Mouse (Mus musculus): ENCODE data around the gene Dnajb6. TPM values are rescaled to one million over a fixed set of nuclear protein-coding genes. Genes with fewer than 3 reads are reported as not detected.
A peak's percentile ranks its signal among the peaks of the same experiment; 100 is the strongest.

The Dnajb6 gene
- polyA plus RNA-seq, 1 experiment from 2014 or later, result 141 TPM

- H3K9me3 ChIP-seq, result no peaks in the 10 kb centered on the region
- peak overlapping the region; percentile 67 for H3K4me3 ChIP-seq
- ATAC-seq (ENCODE audit: borderline replicate concordance, extremely low read depth, low FRiP score, low TSS enrichment), result no peak
- no peaks in the 10 kb centered on the region for H3K27me3 ChIP-seq
- peaks cover 22% of the 10 kb centered on the region for H3K4me1 ChIP-seq
- H3K4me2 ChIP-seq, result peak overlapping the region; percentile 66
- no peaks in the 10 kb centered on the region for H3K36me3 ChIP-seq
- peak overlapping the region; percentile 94 for H3K27ac ChIP-seq
- 41% methylated on average over 6 of the region's 6 CpGs for WGBS
- peak overlapping the region; percentile 90 for H3K9ac ChIP-seq
Measured at GRCm38 (mm10) chr5:29734831-29735510, 517 bp upstream of the Dnajb6 start.

DNA sequence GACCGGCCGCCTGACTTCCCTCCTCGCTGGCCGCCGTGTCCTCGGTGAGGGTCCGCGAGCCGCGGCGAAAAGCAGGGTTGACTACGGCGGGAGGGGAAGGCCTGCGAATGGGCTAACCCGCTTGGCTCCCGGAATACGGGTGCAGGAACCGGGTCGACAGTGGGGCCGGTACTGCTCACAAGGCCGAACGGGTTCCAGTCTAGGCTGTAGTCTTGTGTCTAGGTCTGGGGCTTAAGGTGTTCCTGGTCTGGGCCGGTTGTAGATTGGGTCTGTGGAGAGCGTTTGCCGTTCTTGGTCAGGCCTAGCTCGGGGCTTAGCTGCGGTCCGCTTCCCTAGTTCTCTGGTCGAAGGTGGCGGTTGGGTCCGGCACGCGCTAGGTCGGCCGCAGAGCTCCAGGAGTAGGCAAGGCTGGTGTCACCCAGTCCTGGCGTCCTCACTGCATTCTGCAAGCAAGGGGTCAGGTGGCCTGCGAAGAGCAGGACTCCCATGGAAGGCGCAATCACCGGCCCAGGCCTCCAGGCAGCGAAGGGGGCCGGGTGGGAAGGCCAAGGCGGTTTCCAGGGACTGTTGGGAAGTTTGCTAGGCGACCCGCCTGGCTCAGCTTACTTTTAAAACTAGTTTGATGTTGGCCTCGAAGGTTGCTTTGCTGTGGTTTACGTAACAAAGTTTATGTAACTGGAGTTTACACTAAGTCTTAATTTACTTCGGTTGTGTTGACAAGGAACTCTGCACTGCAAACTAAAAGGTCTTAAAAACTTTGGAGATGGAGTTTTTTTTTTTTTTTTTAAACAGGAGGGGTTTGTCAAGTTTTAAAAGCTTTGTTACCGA lies 799 bp downstream of the Dnajb6 start:
- Histone ChIP-seq H3K4me2 (peak overlapping the region; percentile 66), H3K36me3 (no peaks in the 10 kb centered on the region), H3K4me1 (peaks cover 22% of the 10 kb centered on the region), H3K9ac (peak overlapping the region; percentile 90), H3K4me3 (peak overlapping the region; percentile 67), H3K27me3 (no peaks in the 10 kb centered on the region), H3K9me3 (no peaks in the 10 kb centered on the region), H3K27ac (peak overlapping the region; percentile 94)
- under 1% methylated on average over 48 of the region's 48 CpGs for WGBS
- peak; percentile 61; the same call in 1 of the 2 replicates for ATAC-seq (ENCODE audit: borderline replicate concordance, extremely low read depth, low FRiP score, low TSS enrichment)

- H3K27ac ChIP-seq, result no peak overlapping the region
- peak overlapping the region; percentile 90 for H3K9ac ChIP-seq
- peak overlapping the region; percentile 67 for H3K4me3 ChIP-seq
- 52% methylated on average over 9 of the region's 9 CpGs for WGBS
- H3K27me3 ChIP-seq, result no peaks in the 10 kb centered on the region
- H3K9me3 ChIP-seq, result no peaks in the 10 kb centered on the region
- peaks cover 22% of the 10 kb centered on the region for H3K4me1 ChIP-seq
- H3K4me2 ChIP-seq, result peak overlapping the region; percentile 66
- H3K36me3 ChIP-seq, result 0 out of 2 replicates have a peak, but pooled peaks cover 2% of the 10 kb centered on the region
- ATAC-seq (ENCODE audit: borderline replicate concordance, extremely low read depth, low FRiP score, low TSS enrichment), result no peak
Measured at GRCm38 (mm10) chr5:29736942-29737341, 1.5 kb downstream of the Dnajb6 start.

GRCm38 (mm10) chr5:29737471-29737870 lies 2.0 kb downstream of the Dnajb6 start:
- Histone ChIP-seq H3K9me3 (no peaks in the 10 kb centered on the region), H3K4me2 (peak overlapping the region; percentile 66), H3K36me3 (0 out of 2 replicates have a peak, but pooled peaks cover 5% of the 10 kb centered on the region), H3K27me3 (no peaks in the 10 kb centered on the region), H3K4me1 (peaks cover 22% of the 10 kb centered on the region), H3K9ac (peak overlapping the region; percentile 90; the same call in 1 of the 2 replicates), H3K27ac (no peak overlapping the region), H3K4me3 (peak overlapping the region; percentile 67; the same call in 1 of the 2 replicates)
- WGBS, result 91% methylated on average over 5 of the region's 5 CpGs
- no peak for ATAC-seq (ENCODE audit: borderline replicate concordance, extremely low read depth, low FRiP score, low TSS enrichment)

GRCm38 (mm10) chr5:29738076-29738475 lies 2.6 kb downstream of the Dnajb6 start:
- Histone ChIP-seq H3K4me1 (peaks cover 22% of the 10 kb centered on the region), H3K4me2 (no peak overlapping the region), H3K9me3 (no peaks in the 10 kb centered on the region), H3K36me3 (0 out of 2 replicates have a peak, but pooled peaks cover 5% of the 10 kb centered on the region), H3K4me3 (no peak overlapping the region), H3K27ac (no peak overlapping the region), H3K27me3 (no peaks in the 10 kb centered on the region), H3K9ac (no peak overlapping the region)
- WGBS, result 89% methylated on average over 4 of the region's 4 CpGs
- no peak for ATAC-seq (ENCODE audit: borderline replicate concordance, extremely low read depth, low FRiP score, low TSS enrichment)

DNA sequence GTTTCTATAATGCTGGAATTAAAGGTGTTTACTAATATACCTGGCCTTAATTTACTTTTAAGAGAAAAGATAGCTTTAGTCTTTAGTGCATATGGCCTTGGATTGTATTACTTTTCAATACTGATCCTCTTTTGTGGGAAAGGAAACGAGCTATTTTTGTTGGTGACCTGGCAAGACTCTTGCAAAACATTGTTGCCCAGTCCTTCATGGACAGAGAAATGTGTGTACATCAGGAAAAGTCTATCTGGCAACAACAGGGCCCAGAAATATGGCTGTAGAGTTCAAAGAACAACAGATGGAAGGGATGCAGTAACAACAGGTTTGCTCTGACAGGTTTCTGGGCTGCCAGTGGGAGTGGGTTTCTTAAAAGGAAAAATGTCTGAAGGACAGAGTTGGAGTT lies 5.2 kb downstream of the Dnajb6 start:
- H3K27ac ChIP-seq, result no peak overlapping the region
- H3K4me2 ChIP-seq, result no peak overlapping the region
- H3K9ac ChIP-seq, result no peak overlapping the region
- 64% methylated on average over 1 of the region's 1 CpGs for WGBS
- H3K9me3 ChIP-seq, result no peaks in the 10 kb centered on the region
- no peak overlapping the region for H3K4me3 ChIP-seq
- H3K4me1 ChIP-seq, result peaks cover 17% of the 10 kb centered on the region
- ATAC-seq (ENCODE audit: borderline replicate concordance, extremely low read depth, low FRiP score, low TSS enrichment), result no peak
- H3K27me3 ChIP-seq, result no peaks in the 10 kb centered on the region
- 0 out of 2 replicates have a peak, but pooled peaks cover 5% of the 10 kb centered on the region for H3K36me3 ChIP-seq

GRCm38 (mm10) chr5:29741093-29741492 lies 5.6 kb downstream of the Dnajb6 start:
- H3K4me2 ChIP-seq, result no peak overlapping the region
- no peak overlapping the region for H3K9ac ChIP-seq
- no peaks in the 10 kb centered on the region for H3K27me3 ChIP-seq
- no peak overlapping the region for H3K27ac ChIP-seq
- 79% methylated on average over 4 of the region's 4 CpGs for WGBS
- no peaks in the 10 kb centered on the region for H3K9me3 ChIP-seq
- no peak overlapping the region for H3K4me3 ChIP-seq
- 0 out of 2 replicates have a peak, but pooled peaks cover 5% of the 10 kb centered on the region for H3K36me3 ChIP-seq
- ATAC-seq (ENCODE audit: borderline replicate concordance, extremely low read depth, low FRiP score, low TSS enrichment), result no peak
- peaks cover 17% of the 10 kb centered on the region for H3K4me1 ChIP-seq

DNA sequence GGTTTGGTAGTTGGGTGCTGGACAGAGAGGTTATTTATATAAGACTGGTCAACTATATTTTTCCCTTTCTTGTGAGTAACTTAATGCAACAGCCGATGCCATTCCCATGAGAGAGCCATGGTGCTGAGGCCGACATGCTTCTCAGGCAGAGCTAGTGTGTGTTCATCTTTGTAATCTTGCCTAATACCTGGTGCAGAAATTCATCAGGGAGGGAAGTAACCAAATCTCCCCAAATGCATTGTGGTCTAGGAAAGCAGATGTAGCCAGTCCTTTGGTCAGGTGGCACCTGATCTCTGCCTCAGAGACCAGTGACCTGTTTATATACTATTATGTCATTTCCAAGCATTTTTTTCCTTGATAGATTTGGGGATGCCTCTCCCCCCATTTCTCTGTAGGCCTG lies 12.2 kb downstream of the Dnajb6 start:
- 95% methylated on average over 2 of the region's 2 CpGs for WGBS
- no peak for ATAC-seq (ENCODE audit: borderline replicate concordance, extremely low read depth, low FRiP score, low TSS enrichment)
- H3K36me3 ChIP-seq, result peaks cover 29% of the 10 kb centered on the region

GRCm38 (mm10) chr5:29751306-29751705 lies 15.8 kb downstream of the Dnajb6 start:
- Histone ChIP-seq H3K4me1 (no peaks in the 10 kb centered on the region), H3K27me3 (no peaks in the 10 kb centered on the region), H3K4me2 (no peak overlapping the region), H3K4me3 (no peak overlapping the region), H3K9me3 (no peaks in the 10 kb centered on the region), H3K27ac (no peak overlapping the region), H3K9ac (no peak overlapping the region), H3K36me3 (peaks cover 54% of the 10 kb centered on the region)
- ATAC-seq (ENCODE audit: borderline replicate concordance, extremely low read depth, low FRiP score, low TSS enrichment), result no peak

More for the DNA sequence above, 12.2 kb downstream of the Dnajb6 start:
- Histone ChIP-seq H3K27me3 (no peaks in the 10 kb centered on the region), H3K27ac (no peak overlapping the region), H3K4me2 (no peak overlapping the region), H3K9ac (no peak overlapping the region), H3K9me3 (no peaks in the 10 kb centered on the region), H3K4me3 (no peak overlapping the region), H3K4me1 (no peaks in the 10 kb centered on the region)

DNA sequence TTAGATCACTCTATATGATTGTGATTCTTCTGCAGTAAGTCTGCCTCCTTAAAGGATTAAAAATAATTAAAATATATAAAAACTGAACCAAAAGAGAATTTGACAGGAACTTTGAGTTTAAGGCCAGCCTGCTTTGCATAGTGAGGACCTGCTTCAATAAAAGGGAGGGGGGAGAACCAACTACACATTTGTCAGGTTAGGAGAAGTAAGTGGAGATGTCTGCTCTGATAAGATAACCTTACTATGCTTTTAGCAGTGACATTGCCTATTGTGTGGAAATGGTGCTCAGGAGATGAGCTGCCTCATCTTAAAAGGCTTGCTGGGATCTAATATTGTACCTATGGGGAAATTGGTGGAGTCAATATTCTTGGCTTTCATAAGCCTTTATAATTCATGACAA lies 17.4 kb downstream of the Dnajb6 start:
- Histone ChIP-seq H3K4me2 (no peak overlapping the region), H3K36me3 (peaks cover 67% of the 10 kb centered on the region), H3K9ac (no peak overlapping the region), H3K4me1 (no peaks in the 10 kb centered on the region), H3K4me3 (no peak overlapping the region), H3K9me3 (no peaks in the 10 kb centered on the region), H3K27me3 (no peaks in the 10 kb centered on the region), H3K27ac (no peak overlapping the region)
- no peak for ATAC-seq (ENCODE audit: borderline replicate concordance, extremely low read depth, low FRiP score, low TSS enrichment)

GRCm38 (mm10) chr5:29759318-29759717 lies 23.8 kb downstream of the Dnajb6 start:
- Histone ChIP-seq H3K9ac (no peak overlapping the region), H3K4me3 (no peak overlapping the region), H3K36me3 (peaks cover 58% of the 10 kb centered on the region), H3K4me2 (no peak overlapping the region), H3K9me3 (no peaks in the 10 kb centered on the region), H3K4me1 (no peaks in the 10 kb centered on the region), H3K27me3 (no peaks in the 10 kb centered on the region), H3K27ac (no peak overlapping the region)
- no peak for ATAC-seq (ENCODE audit: borderline replicate concordance, extremely low read depth, low FRiP score, low TSS enrichment)
- WGBS, result 80% methylated on average over 5 of the region's 5 CpGs

GRCm38 (mm10) chr5:29770935-29771334 lies 35.4 kb downstream of the Dnajb6 start:
- Histone ChIP-seq H3K9me3 (no peaks in the 10 kb centered on the region), H3K4me3 (no peak overlapping the region), H3K27me3 (no peaks in the 10 kb centered on the region), H3K4me1 (no peaks in the 10 kb centered on the region), H3K36me3 (peaks cover 27% of the 10 kb centered on the region), H3K4me2 (no peak overlapping the region), H3K9ac (no peak overlapping the region), H3K27ac (no peak overlapping the region)
- no peak for ATAC-seq (ENCODE audit: borderline replicate concordance, extremely low read depth, low FRiP score, low TSS enrichment)
- 81% methylated on average over 1 of the region's 1 CpGs for WGBS
